ENCODE assay signal across 21 mouse cellular contexts in genomic region chr2:75631421-75631820, GRCm38 (mm10). TPM values are rescaled to one million over a fixed set of nuclear protein-coding genes. Genes with fewer than 3 reads are reported as not detected.
A peak's percentile ranks its signal among the peaks of the same experiment; 100 is the strongest.
DNase-seq lines count a peak whose midpoint lies in the region; ATAC-seq and TF ChIP-seq lines count a peak whose summit lies in the region.
"Had no signal": no experiment of that assay in that cellular context is flagged by ENCODE, and none has a peak within 500 bp of the region (broad histone marks: within the 10 kb centered on the region; RNA-seq: fewer than 3 reads in every experiment).

No protein-coding gene starts in this region.

- TF ChIP-seq CTCF in stomach, postnatal 0 days (IDR thresholded peaks at IDR 0.05; ENCODE audit: low read depth): no peak
- no peak for TF ChIP-seq CTCF in ES-Bruce4 (IDR thresholded peaks at IDR 0.05; ENCODE audit: low read depth, low read length)

- H3K4me3 ChIP-seq in heart, embryonic 13.5 days: no peak overlapping the region
- H3K4me3 ChIP-seq in stomach, embryonic 16.5 days (replicated peaks; ENCODE audit: low read length): no peak overlapping the region
- no peak overlapping the region for H3K4me3 ChIP-seq in stomach, postnatal 0 days (ENCODE audit: low read depth, low read length)
- peak overlapping the region; percentile 77 for H3K4me3 ChIP-seq in ES-Bruce4 (ENCODE audit: low read depth, low read length)
- H3K4me3 ChIP-seq: embryonic facial prominence, embryonic 15.5 days; forebrain, embryonic 10.5 days; heart, embryonic 12.5 days; hindbrain, embryonic 15.5 days; intestine, embryonic 15.5 days; megakaryocyte, embryonic 14.5 days had no signal

- DNase-seq in heart, postnatal 4 days: no peak
- DNase-seq in stomach, postnatal 0 days (ENCODE audit: low spot score): no peak
- no peak for DNase-seq in left cerebral cortex, adult 9 months (ENCODE audit: low spot score in 2 of 2)
- no peak for DNase-seq in thymus, postnatal 36 days
- DNase-seq: adrenal gland, postnatal 14 days; cerebellum, adult 18-20 months; cerebellum, postnatal 25 days; forebrain, postnatal 0 days; layer of hippocampus, postnatal 36 days; liver, postnatal 0 days; lung, postnatal 14 days; midbrain, embryonic 14.5 days had no signal

- no peak for TF ChIP-seq POLR2A in ES-Bruce4 (IDR thresholded peaks at IDR 0.05; ENCODE audit: insufficient read depth, low read length)

- H3K9ac ChIP-seq in heart, embryonic 13.5 days: no peak overlapping the region
- no peak overlapping the region for H3K9ac ChIP-seq in stomach, embryonic 16.5 days (ENCODE audit: low read length)
- no peak overlapping the region for H3K9ac ChIP-seq in stomach, postnatal 0 days (ENCODE audit: low read length)
- H3K9ac ChIP-seq in ES-Bruce4 (ENCODE audit: low read depth, poor library complexity, severe bottlenecking): peak overlapping the region; percentile 78
- H3K9ac ChIP-seq: embryonic facial prominence, embryonic 15.5 days; forebrain, postnatal 0 days; heart, embryonic 12.5 days; hindbrain, embryonic 15.5 days; intestine, embryonic 15.5 days; liver, postnatal 0 days had no signal

- H3K9me3 ChIP-seq in heart, embryonic 13.5 days: no peaks in the 10 kb centered on the region
- no peaks in the 10 kb centered on the region for H3K9me3 ChIP-seq in stomach, embryonic 16.5 days (replicated peaks; ENCODE audit: control insufficient read depth, low read length)
- H3K9me3 ChIP-seq in stomach, postnatal 0 days (ENCODE audit: control insufficient read depth, low read length): no peaks in the 10 kb centered on the region
- no peaks in the 10 kb centered on the region for H3K9me3 ChIP-seq in ES-Bruce4 (replicated peaks; ENCODE audit: control insufficient read depth, insufficient read depth, low read length, poor library complexity, severe bottlenecking)
- H3K9me3 ChIP-seq: embryonic facial prominence, embryonic 15.5 days; forebrain, embryonic 10.5 days; heart, embryonic 12.5 days; hindbrain, embryonic 15.5 days; intestine, embryonic 15.5 days; megakaryocyte, embryonic 14.5 days had no signal

- H3K27ac ChIP-seq in heart, embryonic 13.5 days (replicated peaks): peak overlapping the region; percentile 38; the same call in 1 of the 2 replicates
- peak overlapping the region; percentile 34; the same call in 1 of the 2 replicates for H3K27ac ChIP-seq in stomach, embryonic 16.5 days (ENCODE audit: low read length)
- H3K27ac ChIP-seq in stomach, postnatal 0 days (replicated peaks): no peak overlapping the region
- peak overlapping the region; percentile 94 for H3K27ac ChIP-seq in ES-Bruce4 (ENCODE audit: insufficient read depth, low read length)
- H3K27ac ChIP-seq: embryonic facial prominence, embryonic 15.5 days; forebrain, embryonic 10.5 days; hindbrain, embryonic 15.5 days; intestine, embryonic 15.5 days had no signal

- TF ChIP-seq EP300 in stomach, postnatal 0 days (optimal IDR thresholded peaks at IDR 0.05): no peak
- TF ChIP-seq EP300 in ES-Bruce4 (IDR thresholded peaks at IDR 0.05; ENCODE audit: insufficient read depth, low read depth, low read length): no peak

- ATAC-seq in heart, embryonic 13.5 days (ENCODE audit: extremely low read depth, insufficient number of reproducible peaks, low FRiP score, low TSS enrichment): no peak
- no peak for ATAC-seq in stomach, embryonic 16.5 days (ENCODE audit: insufficient read depth, low FRiP score)
- no peak for ATAC-seq in stomach, postnatal 0 days (ENCODE audit: low FRiP score, low TSS enrichment)
- ATAC-seq: forebrain, postnatal 0 days; intestine, embryonic 15.5 days; liver, postnatal 0 days had no signal

- H3K36me3 ChIP-seq in heart, embryonic 13.5 days: no peaks in the 10 kb centered on the region
- H3K36me3 ChIP-seq in stomach, embryonic 16.5 days (ENCODE audit: control insufficient read depth, insufficient read depth, low read length): no peaks in the 10 kb centered on the region
- no peaks in the 10 kb centered on the region for H3K36me3 ChIP-seq in stomach, postnatal 0 days (ENCODE audit: control insufficient read depth, insufficient read depth, low read length)
- peaks cover 3% of the 10 kb centered on the region; the same call in 1 of the 2 replicates for H3K36me3 ChIP-seq in ES-Bruce4 (ENCODE audit: control insufficient read depth, insufficient read depth, low read length, poor library complexity, severe bottlenecking)
- H3K36me3 ChIP-seq: embryonic facial prominence, embryonic 15.5 days; forebrain, embryonic 10.5 days; heart, embryonic 12.5 days; hindbrain, embryonic 15.5 days; intestine, embryonic 15.5 days had no signal

- 61% methylated on average over 6 of the region's 6 CpGs for WGBS in heart, embryonic 13.5 days
- 61% methylated on average over 6 of the region's 6 CpGs for WGBS in stomach, embryonic 16.5 days
- 38% methylated on average over 6 of the region's 6 CpGs for whole genome bisulfite sequencing in stomach, postnatal 0 days

- no peak overlapping the region for H3K4me2 ChIP-seq in heart, embryonic 13.5 days
- no peak overlapping the region for H3K4me2 ChIP-seq in stomach, embryonic 16.5 days (ENCODE audit: low read depth, low read length)
- no peak overlapping the region for H3K4me2 ChIP-seq in stomach, postnatal 0 days (replicated peaks; ENCODE audit: low read depth)
- H3K4me2 ChIP-seq: embryonic facial prominence, embryonic 15.5 days; heart, embryonic 12.5 days; hindbrain, embryonic 15.5 days; intestine, embryonic 15.5 days had no signal

- H3K4me1 ChIP-seq in heart, embryonic 13.5 days: peaks cover 19% of the 10 kb centered on the region
- peaks cover 10% of the 10 kb centered on the region for H3K4me1 ChIP-seq in stomach, embryonic 16.5 days (ENCODE audit: control insufficient read depth, insufficient read depth, low read length)
- peaks cover 2% of the 10 kb centered on the region; the same call in 1 of the 2 replicates for H3K4me1 ChIP-seq in stomach, postnatal 0 days (replicated peaks; ENCODE audit: control insufficient read depth, insufficient read depth)
- H3K4me1 ChIP-seq in ES-Bruce4 (ENCODE audit: control insufficient read depth, insufficient read depth, low read length): no peaks in the 10 kb centered on the region
- H3K4me1 ChIP-seq: hindbrain, embryonic 15.5 days had no signal

- H3K27me3 ChIP-seq in heart, embryonic 13.5 days (replicated peaks): no peaks in the 10 kb centered on the region
- no peaks in the 10 kb centered on the region for H3K27me3 ChIP-seq in stomach, embryonic 16.5 days (ENCODE audit: control insufficient read depth, insufficient read depth, low read length)
- H3K27me3 ChIP-seq in stomach, postnatal 0 days (ENCODE audit: control insufficient read depth, insufficient read depth, low read length): no peaks in the 10 kb centered on the region
- no peaks in the 10 kb centered on the region for H3K27me3 ChIP-seq in ES-Bruce4 (ENCODE audit: control insufficient read depth, insufficient read depth, low read length, poor library complexity, severe bottlenecking)
- H3K27me3 ChIP-seq: embryonic facial prominence, embryonic 15.5 days; heart, embryonic 12.5 days; hindbrain, embryonic 15.5 days; intestine, embryonic 15.5 days; megakaryocyte, embryonic 14.5 days had no signal

RNA-seq across cellular contexts. Expression of gene Hnrnpa3, which starts 27.6 kb away (rescaled TPM):
- polyA plus RNA-seq in heart, embryonic 13.5 days (2015; fragmentation: Nextera tagmentation; extraction: Ambion mirVana): 188 and 192 TPM in 2 replicates
- total RNA-seq in heart, postnatal 4 days (2021): 100 to 1,000 TPM; 504 to 509 TPM
- polyA plus RNA-seq in stomach, embryonic 16.5 days (2015; fragmentation: Nextera tagmentation; extraction: Ambion mirVana): 194 and 260 TPM in 2 replicates
- 116 and 127 TPM in 2 replicates for polyA plus RNA-seq in stomach, postnatal 0 days (2015; fragmentation: Nextera tagmentation; extraction: Ambion mirVana)
- 775 and 839 TPM in 2 replicates for polyA plus RNA-seq in ES-Bruce4 (2011; ENCODE audit: insufficient read depth, insufficient read length, low read depth, missing spikeins)
